Mouse (Mus musculus) hematopoietic stem cell, adult 5-6 weeks (primary cell): ENCODE data around the gene Apol11b. TPM values are rescaled to one million over a fixed set of nuclear protein-coding genes. Genes with fewer than 3 reads are reported as not detected.

Experiments used
- total RNA-seq: library from RNA; stranded (forward); fragments of 172-1452, 232-1000 nt; gene quantifications from 2 replicates; pipeline ENCODE4 v1.2.3, GENCODE M21; 2017

Apol11b gene
- total RNA-seq, 1 experiment from 2014 or later = 0.65 TPM

Other genes with a start within 250 kb of the Apol11b start
- not detected in 2 replicates for gene Apol7a, start 244.2 kb downstream of the Apol11b start, total RNA-seq
- gene Apol9a, start 232.2 kb downstream of the Apol11b start, total RNA-seq = not detected in 2 replicates
- gene Apol7b, start 195.8 kb downstream of the Apol11b start, total RNA-seq = not detected in 2 replicates
- gene Apol10a, start 166.2 kb downstream of the Apol11b start, total RNA-seq = not detected in 2 replicates
- not detected in 2 replicates for gene Apol11a, start 135.0 kb downstream of the Apol11b start, total RNA-seq
- gene Apol7c, start 110.0 kb downstream of the Apol11b start, total RNA-seq = not detected in 2 replicates
- gene 1700025B11Rik, start 81.4 kb downstream of the Apol11b start, total RNA-seq = not detected in 2 replicates
- gene Apol10b, start 47.2 kb downstream of the Apol11b start, total RNA-seq = not detected in 2 replicates
- not detected in 2 replicates for gene Gm36245, start 44.0 kb downstream of the Apol11b start, total RNA-seq
- gene Apol7e, start 55.6 kb upstream of the Apol11b start, total RNA-seq = 11.5 and 12.3 TPM in 2 replicates
- gene Apol9b, start 85.8 kb upstream of the Apol11b start, total RNA-seq = 1.2 and 1.5 TPM in 2 replicates
- gene Apol8, start 113.7 kb upstream of the Apol11b start, total RNA-seq = 0.75 and 1.7 TPM in 2 replicates
- gene Myh9, start 198.9 kb upstream of the Apol11b start, total RNA-seq = 302 and 384 TPM in 2 replicates